Mouse (Mus musculus): ENCODE results near the gene Gm9821.

Gene Gm9821

DNA sequence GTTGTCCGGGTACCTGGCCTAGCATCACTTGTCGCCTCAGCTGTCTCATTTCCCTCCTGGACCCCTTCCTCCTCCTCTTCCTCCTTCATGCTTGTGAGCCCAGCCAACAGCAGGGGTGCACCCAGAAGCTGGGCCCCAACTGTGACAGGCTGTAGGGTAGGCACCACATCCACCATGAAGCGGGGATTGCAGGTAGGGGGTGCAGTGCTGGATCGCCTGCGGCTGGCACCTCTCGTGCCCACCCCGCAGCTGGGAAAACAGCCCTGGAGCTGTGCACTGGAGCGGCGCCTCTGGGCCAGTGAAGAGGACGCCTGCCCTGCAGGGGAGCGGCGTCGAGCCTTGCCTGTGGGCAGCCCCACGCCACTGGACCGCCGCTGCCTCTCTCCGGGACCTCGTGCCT, at the start of gene Gm9821:
Gene Gm9821 (plus strand): TSS at position 221 of the 400 bp plus-strand sequence.
- DNase-seq (ENCODE audit: low spot score), result no peak

DNA sequence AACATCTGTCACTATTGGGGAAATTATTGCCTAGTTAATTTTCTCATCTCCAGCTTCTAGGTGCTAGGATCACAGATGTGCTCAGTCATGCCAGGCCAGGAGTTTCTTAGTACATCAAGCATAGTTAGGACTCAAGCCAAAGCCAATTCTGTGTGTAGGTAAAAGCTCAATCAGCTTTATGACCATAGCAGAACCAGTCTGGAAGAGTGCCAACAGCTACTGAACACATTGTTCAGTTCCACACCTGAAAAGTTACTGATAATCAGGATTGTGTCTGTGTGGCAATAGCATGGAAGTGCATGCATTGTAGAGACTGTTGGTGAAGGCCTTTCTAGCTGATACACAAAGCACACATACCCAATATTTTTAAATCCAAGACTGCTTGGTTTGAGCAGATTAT, 47.5 kb upstream of the Gm9821 start:
- DNase-seq (ENCODE audit: low spot score), result no peak

DNA sequence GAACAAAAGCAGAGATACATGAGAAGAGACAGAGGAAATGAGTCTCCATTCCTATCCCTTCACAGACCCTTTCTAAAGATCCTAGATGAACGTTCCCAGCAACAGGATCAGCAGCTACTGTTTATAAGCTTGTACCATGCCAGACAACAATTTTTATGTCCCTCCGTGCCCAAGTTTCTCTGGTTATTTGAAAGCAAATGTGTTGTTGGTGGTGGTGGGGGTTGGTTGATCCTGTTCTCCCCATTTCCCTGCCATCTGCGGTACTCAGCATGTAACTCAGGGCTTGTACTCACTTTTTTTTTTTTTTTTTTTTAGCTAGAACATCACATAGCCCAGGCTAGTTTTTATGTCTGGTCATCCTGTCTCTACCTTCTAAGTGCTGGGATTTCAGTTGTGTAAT, 46.4 kb upstream of the Gm9821 start:
- DNase-seq (ENCODE audit: low spot score), result no peak

DNA sequence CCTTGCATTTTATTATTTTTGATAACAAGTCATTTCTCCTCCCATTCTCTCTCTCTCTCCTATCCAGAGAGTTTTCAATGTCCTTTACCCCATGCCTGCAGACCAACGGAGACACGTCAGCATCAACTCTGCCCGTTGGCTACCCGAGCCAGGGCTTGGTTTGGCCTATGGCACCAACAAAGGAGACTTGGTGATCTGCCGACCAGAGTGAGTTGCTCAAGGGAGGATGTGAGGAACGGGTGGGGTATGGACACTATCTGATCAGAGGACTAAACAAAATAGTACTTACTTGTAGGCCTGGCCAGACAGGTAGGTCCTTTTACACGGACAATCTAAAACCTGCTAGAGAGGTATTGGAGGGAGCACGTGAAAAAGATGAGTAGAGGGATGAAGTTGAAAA, 45.1 kb upstream of the Gm9821 start:
- DNase-seq (ENCODE audit: low spot score), result no peak

DNA sequence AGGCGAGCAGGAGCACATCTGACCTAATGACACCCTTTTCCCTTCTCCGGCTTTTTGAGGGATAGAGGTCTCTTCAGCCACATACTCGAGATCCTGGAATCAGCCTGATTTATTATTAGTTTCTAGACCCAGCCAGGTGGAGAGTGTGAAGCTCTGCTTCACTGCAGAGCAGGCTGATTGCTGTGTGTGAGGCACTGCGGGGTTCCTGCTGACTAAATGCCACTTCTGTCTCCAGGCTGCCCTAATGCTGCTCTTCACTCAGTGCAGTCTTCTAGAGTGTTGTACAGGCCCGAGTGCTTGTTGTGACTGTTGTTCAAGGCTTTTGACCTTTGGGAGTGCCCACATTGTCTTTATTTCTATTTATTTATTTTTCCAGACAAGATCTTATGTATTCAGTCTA, 43.2 kb upstream of the Gm9821 start:
- no peak for DNase-seq (ENCODE audit: low spot score)

GRCm38 (mm10) chr2:91903171-91903925, 42.2 kb upstream of the Gm9821 start:
- DNase-seq (ENCODE audit: low spot score), result no peak

- no peak for DNase-seq (ENCODE audit: low spot score)
Observed at GRCm38 (mm10) chr2:91904618-91905307, 40.7 kb upstream of the Gm9821 start.

- DNase-seq (ENCODE audit: low spot score), result no peak
Observed at GRCm38 (mm10) chr2:91906141-91906540, 39.4 kb upstream of the Gm9821 start.

DNA sequence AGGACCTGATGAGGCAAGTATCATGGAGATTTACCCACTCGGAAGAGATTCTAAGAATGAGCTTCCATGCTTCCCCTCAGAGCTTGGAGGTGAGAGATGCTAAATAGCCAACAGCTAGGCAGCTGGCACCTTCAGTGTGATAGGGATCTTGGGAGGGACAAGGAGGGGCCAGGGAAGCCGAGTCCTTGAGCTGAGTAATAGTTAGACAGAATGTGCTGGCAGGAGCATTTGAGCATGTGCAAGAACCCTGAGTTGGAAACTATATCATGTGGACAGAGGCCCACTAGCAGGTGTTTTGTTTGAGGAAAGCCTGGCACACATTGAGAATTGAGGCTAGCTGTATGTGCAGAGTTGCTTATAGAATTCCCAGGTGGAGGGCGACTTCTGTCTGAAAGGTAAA, 32.9 kb upstream of the Gm9821 start:
- no peak for DNase-seq (ENCODE audit: low spot score)

DNA sequence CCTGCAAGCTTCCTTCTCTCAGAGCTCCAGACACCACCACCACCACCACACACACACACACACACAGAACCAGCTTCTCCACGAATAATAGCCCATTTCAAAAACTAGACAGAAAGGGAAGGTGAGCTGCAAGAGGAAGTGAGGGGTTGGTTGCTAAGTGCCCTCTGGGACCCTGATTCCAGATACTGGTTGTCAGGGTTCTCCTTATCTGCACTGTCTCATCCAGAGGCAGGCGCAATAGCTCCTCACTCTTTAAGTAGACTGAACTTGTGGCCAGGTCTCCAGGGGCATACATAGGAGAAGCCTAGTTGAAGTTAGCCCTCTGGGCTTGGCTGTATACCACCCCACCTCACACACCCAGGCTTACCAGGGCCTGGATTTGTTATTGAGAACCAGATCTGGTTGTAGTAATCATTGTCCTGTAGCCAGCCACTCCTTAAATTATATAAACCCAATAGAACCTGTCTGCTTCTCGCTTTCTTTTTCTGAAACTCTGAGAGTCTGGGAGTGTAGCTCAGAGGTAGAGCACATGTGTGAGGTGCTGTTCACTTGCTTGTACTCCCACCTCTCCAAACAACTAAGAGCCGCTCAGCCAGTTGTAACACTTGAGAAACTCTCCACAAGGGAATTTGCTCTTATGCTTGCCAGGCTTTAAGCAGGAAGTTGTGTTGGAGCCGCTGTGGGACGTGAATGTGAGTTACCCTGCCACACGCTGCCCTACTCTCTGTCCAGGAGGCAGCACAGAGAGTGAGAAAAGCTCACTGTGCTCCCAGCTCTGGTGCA, 32.0 kb upstream of the Gm9821 start:
- DNase-seq (ENCODE audit: low spot score), result no peak

DNA sequence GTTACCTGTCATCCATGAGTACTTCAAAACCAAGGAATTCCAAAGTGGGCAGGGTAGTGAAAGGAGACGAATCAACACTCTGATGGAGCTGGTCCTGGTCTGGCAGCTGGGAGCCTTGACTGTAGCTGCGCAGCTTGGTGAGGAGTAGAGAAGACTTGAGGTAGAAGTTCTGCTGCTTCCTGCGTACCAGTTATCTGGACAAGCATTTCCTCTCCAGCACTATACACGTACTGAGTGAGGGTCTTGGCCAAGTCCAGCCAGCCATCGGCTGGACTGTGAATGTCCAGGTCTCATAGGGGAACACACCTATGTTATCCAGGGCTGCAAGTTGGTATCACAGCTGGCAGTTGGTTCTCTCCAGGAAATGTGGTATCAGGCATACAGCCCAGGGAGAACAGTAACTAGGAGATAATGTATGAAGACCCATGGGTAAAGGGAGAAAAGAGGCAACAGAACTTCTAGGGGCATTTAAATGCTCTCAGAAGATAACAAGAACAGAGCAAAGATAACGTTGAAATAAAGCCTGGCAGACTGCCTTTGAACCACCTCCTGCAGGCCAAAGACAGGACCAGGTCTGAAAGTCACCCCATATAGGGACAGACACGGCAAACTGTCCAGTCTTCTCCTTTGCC, 29.0 kb upstream of the Gm9821 start:
- DNase-seq (ENCODE audit: low spot score), result no peak

GRCm38 (mm10) chr2:91917096-91917495, 28.4 kb upstream of the Gm9821 start:
- DNase-seq (ENCODE audit: low spot score), result no peak

DNA sequence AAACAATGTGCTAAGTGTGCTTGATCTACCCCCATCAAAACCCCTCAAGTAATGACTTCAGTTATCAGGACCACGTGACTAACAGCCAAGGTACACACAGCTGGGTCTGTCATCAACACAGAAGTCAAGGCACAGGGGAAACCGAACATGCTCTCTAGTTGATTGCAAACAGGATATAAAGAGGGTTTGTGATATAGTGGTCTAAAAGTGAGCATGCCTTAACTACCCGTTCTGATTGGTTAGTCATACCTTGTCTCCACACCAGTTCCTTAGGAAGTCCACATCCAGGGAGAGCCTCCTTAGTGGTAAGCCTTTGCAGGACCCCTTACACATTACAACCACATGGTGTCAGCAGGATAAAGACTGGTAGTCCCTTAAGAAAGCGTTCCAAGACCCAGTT, 25.4 kb upstream of the Gm9821 start:
- no peak for DNase-seq (ENCODE audit: low spot score)

- peak; percentile 74 for DNase-seq (ENCODE audit: low spot score)
Observed at GRCm38 (mm10) chr2:91921181-91921789, 24.2 kb upstream of the Gm9821 start.

GRCm38 (mm10) chr2:91921790-91922570, 23.5 kb upstream of the Gm9821 start:
- no peak for DNase-seq (ENCODE audit: low spot score)

- no peak for DNase-seq (ENCODE audit: low spot score)
Observed at GRCm38 (mm10) chr2:91922586-91923414, 22.7 kb upstream of the Gm9821 start.

GRCm38 (mm10) chr2:91923415-91924337, 21.8 kb upstream of the Gm9821 start:
- peak; percentile 56 for DNase-seq (ENCODE audit: low spot score)

DNA sequence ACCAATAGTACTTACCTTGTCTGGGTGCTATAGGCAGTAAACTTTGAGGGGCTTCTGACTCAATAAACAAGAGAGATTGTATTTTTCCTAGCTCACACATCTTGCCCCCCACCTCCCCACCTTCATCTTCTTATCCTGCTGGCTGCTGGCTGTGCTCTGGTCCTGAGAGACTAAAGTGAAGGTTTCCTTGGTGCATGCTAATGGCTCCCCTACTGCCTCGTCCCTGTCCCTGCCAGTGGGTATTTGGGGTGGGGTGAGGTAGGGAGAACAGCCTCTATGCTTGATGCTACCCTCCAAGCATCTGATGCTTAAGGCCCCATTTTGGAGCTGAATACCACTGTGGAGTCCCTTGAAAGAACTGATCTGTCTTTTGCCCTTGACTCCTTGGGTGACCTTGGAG, 20.8 kb upstream of the Gm9821 start:
- DNase-seq (ENCODE audit: low spot score), result no peak

- no peak for DNase-seq (ENCODE audit: low spot score)
Observed at GRCm38 (mm10) chr2:91925442-91925841, 20.1 kb upstream of the Gm9821 start.
